Mouse (Mus musculus) heart, embryonic 14.5 days (tissue): Measurements from ENCODE around the gene Sulf2. TPM values are rescaled to one million over a fixed set of nuclear protein-coding genes. Genes with fewer than 3 reads are reported as not detected.
"Not testable (repeated sequence)": the region's sequence is repeated elsewhere in the genome, so short reads cannot be mapped to it uniquely, and the experiment has no call there.

Source experiments
- ATAC-seq: fragments of 200-750 bp; cut with Nextera tagmentation; 2 replicates; pipeline ENCODE4 v1.8.0; 2017; ENCODE audit warnings: low read depth, moderate TSS enrichment; ENCODE audit not compliant: insufficient number of reproducible peaks, insufficient read depth, low FRiP score
- H3K27ac ChIP-seq, 2 experiments: fragments of 200-500 bp in 1 of 2; fragments of 300-500 bp in 1 of 2; sonication (generic) in 1 of 2; replicated peaks in 1 of 2; 2 replicates each; pipeline ENCODE4 v1.5.1; 2012 to 2014; ENCODE audit warnings: low read depth in 2 of 2, low read length in 2 of 2, control low read depth in 1 of 2, mild to moderate bottlenecking in 1 of 2, mixed read lengths in 1 of 2; ENCODE audit not compliant: control insufficient read depth in 1 of 2, insufficient read depth in 1 of 2
- H3K27me3 ChIP-seq: fragments of 300-500 bp; sonication (generic); 2 replicates; pipeline ENCODE4 v1.6.1; 2014; ENCODE audit warnings: mild to moderate bottlenecking, low read length, control low read depth; ENCODE audit not compliant: control insufficient read depth, insufficient read depth
- H3K36me3 ChIP-seq: fragments of 300-500 bp; sonication (generic); 2 replicates; pipeline ENCODE4 v1.6.1; 2014; ENCODE audit warnings: mild to moderate bottlenecking, control low read depth, low read length, mixed read lengths; ENCODE audit not compliant: control insufficient read depth, insufficient read depth
- H3K4me1 ChIP-seq, 2 experiments: fragments of 200-500 bp in 1 of 2; fragments of 300-500 bp in 1 of 2; sonication (generic) in 1 of 2; 2 replicates each; pipeline ENCODE4 v1.6.1; 2012 to 2014; ENCODE audit warnings: low read length in 2 of 2, control low read depth in 1 of 2, mixed read lengths in 1 of 2; ENCODE audit not compliant: control insufficient read depth in 2 of 2, insufficient read depth in 2 of 2
- H3K4me2 ChIP-seq: fragments of 300-500 bp; sonication (generic); 2 replicates; pipeline ENCODE4 v1.6.1; 2014; ENCODE audit warnings: mild to moderate bottlenecking, low read length
- H3K4me3 ChIP-seq, 2 experiments: fragments of 200-500 bp in 1 of 2; fragments of 300-500 bp in 1 of 2; sonication (generic) in 1 of 2; 2 replicates each; pipeline ENCODE4 v1.5.1; 2012 to 2014; ENCODE audit warnings: low read length in 2 of 2, mild to moderate bottlenecking in 2 of 2, control low read depth in 1 of 2, low read depth in 1 of 2, moderate library complexity in 1 of 2; ENCODE audit not compliant: control insufficient read depth in 1 of 2, insufficient read depth in 1 of 2
- H3K9ac ChIP-seq: fragments of 300-500 bp; sonication (generic); 2 replicates; pipeline ENCODE4 v1.6.1; 2014; ENCODE audit warnings: mild to moderate bottlenecking, low read length
- H3K9me3 ChIP-seq: fragments of 300-500 bp; sonication (generic); 2 replicates; pipeline ENCODE4 v1.6.1; 2016; ENCODE audit warnings: low read length, control low read depth; ENCODE audit not compliant: control insufficient read depth
- WGBS: fragments of 180-500 bp; shearing (Covaris S2); extraction: QIAGEN DNeasy Blood & Tissue Kit; methylation state at CpG from one replicate; pipeline ENCODE4 v1.1.7; 2014; 5-methylcytosine and 5-hydroxymethylcytosine counted together
- polyA plus RNA-seq: library from polyadenylated mRNA; unstranded; fragments of >200 nt; fragmentation: Nextera tagmentation; extraction: Ambion mirVana; gene quantifications from 2 replicates; pipeline ENCODE4 v1.2.1, GENCODE M21; 2014

The Sulf2 gene
- polyA plus RNA-seq, 1 experiment from 2014 or later = 115 TPM

DNA sequence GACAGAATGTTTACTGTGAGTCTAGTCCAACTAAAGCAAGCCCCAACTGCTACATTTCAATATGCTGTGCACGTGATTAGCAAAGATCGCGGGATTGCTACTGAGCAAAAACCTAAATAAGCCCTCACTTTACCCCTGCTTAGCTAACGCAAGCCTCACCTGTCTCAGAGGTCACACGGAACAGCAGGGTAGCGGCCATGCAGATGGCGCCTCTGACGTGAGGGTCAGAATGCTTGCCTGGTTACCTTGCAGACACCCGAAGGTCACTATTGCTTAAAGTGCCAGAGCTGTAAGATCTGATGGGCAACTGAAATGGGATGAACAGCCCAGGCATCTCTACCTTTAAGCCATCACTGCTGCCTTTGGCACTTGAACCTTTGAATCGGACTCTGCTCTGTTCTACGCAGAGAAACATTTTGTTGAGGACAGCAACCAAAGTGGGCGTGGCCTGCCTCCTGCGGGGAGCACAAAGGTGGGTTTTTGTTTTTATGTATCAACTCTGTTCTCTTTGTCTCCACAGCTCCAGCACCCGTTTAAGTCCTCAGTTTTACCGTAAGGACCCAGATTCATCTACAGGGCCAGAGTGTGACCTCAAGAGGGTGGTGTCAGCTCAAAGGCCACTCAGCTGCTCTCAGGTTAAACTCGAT, 38.8 kb upstream of the Sulf2 start:
- H3K36me3 ChIP-seq = no peaks in the 10 kb centered on the region
- no peaks in the 10 kb centered on the region for H3K9me3 ChIP-seq
- no peak overlapping the region for H3K4me2 ChIP-seq
- WGBS = 64% methylated on average over 16 of the region's 16 CpGs
- H3K9ac ChIP-seq = no peak overlapping the region
- no peak overlapping the region for H3K27ac ChIP-seq
- no peak overlapping the region for H3K4me3 ChIP-seq
- no peaks in the 10 kb centered on the region for H3K27me3 ChIP-seq
- no peak for ATAC-seq
- peaks cover 34 to 37% of the 10 kb centered on the region in 2 experiments for H3K4me1 ChIP-seq

DNA sequence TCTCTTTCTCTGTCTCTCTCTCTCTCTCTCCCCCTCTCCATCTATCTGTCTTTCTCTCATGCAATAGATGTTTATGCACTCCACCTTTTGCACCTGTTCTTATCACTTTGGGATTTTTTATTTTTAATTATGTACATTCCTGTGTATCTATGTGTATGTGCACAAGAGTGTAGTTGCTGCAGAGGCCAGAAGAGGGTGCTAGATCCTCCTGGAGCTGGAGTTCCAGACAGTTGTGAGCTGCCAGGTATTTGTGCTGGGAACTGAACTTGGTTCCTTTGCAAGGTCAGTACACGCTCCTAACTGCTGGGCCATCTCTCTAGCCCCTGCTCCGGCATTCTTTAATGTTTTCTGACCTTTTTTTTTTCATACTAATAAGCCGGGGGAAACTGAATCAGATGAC, 38.0 kb upstream of the Sulf2 start:
- Histone ChIP-seq H3K36me3 (no peaks in the 10 kb centered on the region), H3K4me3 (no peak overlapping the region), H3K9ac (no peak overlapping the region), H3K27ac (no peak overlapping the region), H3K27me3 (no peaks in the 10 kb centered on the region), H3K4me1 (peaks cover 32 to 36% of the 10 kb centered on the region in 2 experiments), H3K9me3 (no peaks in the 10 kb centered on the region), H3K4me2 (no peak overlapping the region)
- WGBS = 95% methylated on average over 3 of the region's 3 CpGs
- ATAC-seq = no peak

DNA sequence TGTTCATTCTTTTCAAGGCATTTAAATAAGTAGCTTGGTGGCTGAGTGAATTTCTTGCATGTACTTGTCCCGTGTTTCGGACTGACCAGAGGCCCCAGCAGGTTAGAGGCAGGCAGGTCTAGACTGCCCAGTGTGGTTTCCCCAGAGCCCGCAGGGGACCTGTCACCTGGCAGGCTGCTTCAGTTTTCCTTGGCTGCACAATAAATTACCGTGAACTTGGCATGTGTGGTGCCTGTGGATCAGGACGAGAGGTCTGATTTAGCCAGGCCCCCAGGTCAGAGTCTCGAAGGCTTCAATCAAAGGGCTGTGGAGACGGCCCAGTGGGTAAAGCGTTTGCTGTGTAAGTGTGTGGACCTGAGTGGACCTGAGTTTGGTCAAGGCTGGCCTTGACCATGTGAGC, 35.4 kb upstream of the Sulf2 start:
- Histone ChIP-seq H3K4me1 (peaks cover 21 to 29% of the 10 kb centered on the region in 2 experiments), H3K9me3 (no peaks in the 10 kb centered on the region), H3K4me2 (no peak overlapping the region), H3K27ac (no peak overlapping the region), H3K36me3 (no peaks in the 10 kb centered on the region), H3K27me3 (no peaks in the 10 kb centered on the region), H3K4me3 (no peak overlapping the region), H3K9ac (no peak overlapping the region)
- WGBS = 72% methylated on average over 8 of the region's 8 CpGs
- ATAC-seq = no peak

DNA sequence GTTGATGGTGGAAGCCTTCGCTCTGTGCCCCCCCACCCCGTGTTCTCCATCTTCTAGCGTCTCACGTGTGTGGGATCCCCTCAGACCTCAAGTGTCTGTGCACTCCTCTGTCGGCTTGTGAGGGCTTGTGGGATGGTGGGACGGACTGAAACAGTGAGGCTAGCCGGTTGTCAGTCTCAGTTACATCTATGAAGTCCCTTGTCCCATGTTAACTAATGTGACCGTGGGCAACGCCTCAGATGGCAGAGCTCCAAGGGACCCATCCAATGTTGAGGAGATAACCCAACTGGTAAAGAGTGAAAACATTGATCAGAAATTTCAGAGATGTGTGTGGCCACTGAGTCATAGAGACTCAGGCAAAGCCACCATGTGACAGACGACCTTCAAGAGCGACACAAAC, 33.7 kb upstream of the Sulf2 start:
- no peaks in the 10 kb centered on the region for H3K36me3 ChIP-seq
- H3K27me3 ChIP-seq = no peaks in the 10 kb centered on the region
- WGBS = 92% methylated on average over 11 of the region's 11 CpGs
- no peak overlapping the region for H3K9ac ChIP-seq
- no peak overlapping the region for H3K4me2 ChIP-seq
- H3K9me3 ChIP-seq = no peaks in the 10 kb centered on the region
- no peak overlapping the region for H3K4me3 ChIP-seq
- H3K27ac ChIP-seq = no peak overlapping the region
- peaks cover 20 to 25% of the 10 kb centered on the region in 2 experiments for H3K4me1 ChIP-seq
- ATAC-seq = no peak

DNA sequence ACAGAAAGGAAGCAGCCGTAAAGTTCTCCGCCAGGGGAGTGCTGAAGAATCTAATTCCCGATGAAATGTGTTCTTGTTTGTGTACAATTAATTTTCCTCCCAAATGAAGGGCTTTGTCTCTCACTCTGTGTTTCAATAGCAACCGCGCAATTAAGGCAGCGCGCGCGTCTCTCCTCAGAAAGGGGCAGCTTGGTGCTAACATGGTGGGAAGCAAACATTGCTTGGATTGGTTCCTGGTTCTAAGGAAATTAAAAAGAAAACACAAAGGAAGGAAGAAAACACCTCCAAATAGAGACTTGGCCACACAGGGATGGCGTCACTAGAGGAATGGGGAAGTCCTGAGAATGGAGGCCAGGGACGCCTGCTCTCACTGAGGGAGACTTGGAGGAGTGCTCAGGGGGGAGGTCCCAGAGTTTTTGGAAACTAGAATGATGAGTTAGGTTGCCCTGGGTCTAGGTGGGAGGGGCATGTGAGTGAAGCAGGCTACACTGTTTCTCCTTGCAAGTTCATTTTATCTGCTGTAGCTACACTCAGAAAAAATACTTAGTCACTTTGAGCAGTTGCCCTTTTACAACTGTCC, 32.5 kb upstream of the Sulf2 start:
- whole genome bisulfite sequencing = 87% methylated on average over 8 of the region's 11 CpGs
- not testable (repeated sequence) for H3K9me3 ChIP-seq, H3K4me3 ChIP-seq, ATAC-seq, H3K4me2 ChIP-seq, H3K9ac ChIP-seq, H3K36me3 ChIP-seq, H3K27ac ChIP-seq, H3K27me3 ChIP-seq
- peaks cover 20 to 25% of the 10 kb centered on the region in 2 experiments for H3K4me1 ChIP-seq

DNA sequence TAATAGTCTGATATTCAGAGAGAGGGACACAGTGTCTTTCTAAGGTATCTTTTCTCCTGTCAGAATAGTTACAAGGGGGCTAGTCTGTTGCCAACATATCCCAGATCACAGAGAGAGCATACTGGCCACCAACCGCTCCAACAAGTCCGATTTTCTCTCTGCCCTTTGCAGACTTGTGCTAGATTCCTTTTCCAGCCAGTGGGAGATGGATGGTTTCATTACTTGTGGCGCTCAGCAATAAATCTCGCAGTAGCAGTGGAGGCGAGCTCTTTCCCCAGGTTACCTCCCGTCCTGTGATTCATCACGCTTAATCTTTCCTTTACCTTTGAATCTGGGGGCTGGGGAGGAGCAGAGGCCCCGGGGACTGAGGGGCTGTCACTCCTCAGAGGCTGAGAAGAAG, 31.9 kb upstream of the Sulf2 start:
- WGBS = 29% methylated on average over 5 of the region's 8 CpGs
- ATAC-seq = not testable (repeated sequence)
- H3K4me1 ChIP-seq = peaks cover 20 to 25% of the 10 kb centered on the region in 2 experiments

DNA sequence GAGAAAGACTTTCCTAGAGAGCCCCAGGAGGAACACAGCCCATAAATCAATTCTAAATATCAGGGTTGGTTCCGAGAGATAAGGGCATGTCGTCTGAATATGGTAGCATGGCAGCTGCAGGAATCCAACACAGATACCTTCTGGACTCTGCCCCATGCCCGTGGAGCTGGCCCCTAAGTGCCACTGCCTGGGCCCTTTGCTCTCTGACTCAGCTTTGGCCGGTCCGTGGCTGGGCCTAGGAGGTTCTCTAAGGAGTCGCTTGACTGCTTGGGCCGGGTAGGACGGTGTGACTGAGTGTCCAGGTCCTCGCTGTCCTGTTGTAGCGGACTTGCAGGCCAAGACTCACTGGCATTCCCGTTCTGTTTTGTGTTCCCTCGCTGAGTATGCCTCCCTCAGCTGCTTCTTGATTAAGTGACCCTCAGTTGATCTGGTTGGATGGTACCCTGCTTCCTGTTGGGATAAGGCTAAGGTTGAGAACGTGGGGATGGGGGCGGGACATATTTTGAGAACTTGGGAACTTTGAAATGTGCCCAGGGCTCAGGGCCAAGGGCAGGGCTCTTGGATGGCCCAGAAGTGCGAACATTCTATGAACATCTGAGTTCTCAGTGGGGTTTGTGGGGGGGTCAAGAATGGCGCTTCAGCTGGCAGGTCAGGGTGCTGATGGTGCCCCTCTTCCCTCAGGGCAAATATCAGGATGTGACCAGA, 30.9 kb upstream of the Sulf2 start:
- Histone ChIP-seq H3K9ac (no peak overlapping the region), H3K4me1 (peaks cover 20 to 25% of the 10 kb centered on the region in 2 experiments), H3K27me3 (no peaks in the 10 kb centered on the region), H3K9me3 (no peaks in the 10 kb centered on the region), H3K27ac (peak overlapping the region; percentile 19 to 53; a peak in 2 of 4 replicates), H3K4me2 (no peak overlapping the region), H3K36me3 (no peaks in the 10 kb centered on the region), H3K4me3 (no peak overlapping the region)
- ATAC-seq = no peak
- 72% methylated on average over 16 of the region's 16 CpGs for WGBS

More for the DNA sequence above, 31.9 kb upstream of the Sulf2 start:
- H3K4me2 ChIP-seq, H3K9ac ChIP-seq, H3K27me3 ChIP-seq, H3K9me3 ChIP-seq, H3K4me3 ChIP-seq, H3K36me3 ChIP-seq: not testable (repeated sequence)
- peak overlapping the region; percentile 17 to 53; a peak in 2 of 4 replicates for H3K27ac ChIP-seq
